Mouse (Mus musculus) T-cell, adult 66 days (primary cell): ENCODE data around the gene Apoo. TPM values are rescaled to one million over a fixed set of nuclear protein-coding genes. Genes with fewer than 3 reads are reported as not detected.

Experiments used
- total RNA-seq, 2 experiments: library from RNA; stranded (reverse); gene quantifications; 3 replicates in 1 of 2; 4 replicates in 1 of 2; pipeline ENCODE4 v1.2.4; 2023

Apoo gene
- total RNA-seq = 1 to 10 TPM; 6.6 to 8.6 TPM

DNA sequence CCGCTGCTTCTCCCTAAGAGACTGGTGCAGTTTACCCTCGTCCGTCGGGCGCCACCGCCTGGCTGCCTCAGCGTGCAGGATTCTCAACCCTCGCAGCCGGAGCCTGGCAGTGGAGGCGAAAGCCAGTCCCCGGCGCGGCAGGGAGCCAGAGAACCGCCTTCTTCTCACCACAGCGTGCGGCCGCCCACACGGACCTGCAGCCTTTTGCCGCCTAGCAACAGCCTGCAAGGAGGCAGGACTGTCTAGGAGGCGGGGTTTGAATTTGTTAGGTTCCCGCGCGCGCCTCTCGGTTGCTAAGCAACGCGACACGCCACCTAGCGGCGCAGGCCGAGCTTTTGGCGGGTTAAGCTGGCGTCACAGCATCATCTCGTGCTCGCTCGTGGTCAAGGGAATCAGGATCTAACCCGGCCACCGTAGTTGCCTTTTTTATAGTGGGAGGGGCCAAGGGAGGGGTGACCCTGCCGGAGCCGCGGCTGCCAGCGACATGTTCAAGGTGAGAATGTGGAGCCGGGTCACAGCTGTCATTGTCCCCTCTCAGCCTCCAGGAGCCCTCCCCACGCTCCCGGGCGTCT lies at the start of gene Apoo, which contains the start of gene Fam90a1b:
Gene Apoo (plus strand): TSS at position 448 of the 572 bp plus-strand sequence.
Gene Fam90a1b (minus strand): TSS at position 108 of the 572 bp plus-strand sequence.

Other genes starting within 250 kb of the Apoo start
- 10 to 100 TPM; 48.4 to 53.2 TPM for gene Zfx, start 243.4 kb upstream of the Apoo start, total RNA-seq
- 100 to 1,000 TPM; 109 to 135 TPM for gene Eif2s3x, start 154.3 kb upstream of the Apoo start, total RNA-seq
- 10 to 100 TPM; 14.3 to 16.3 TPM for gene Klhl15, start 132.5 kb upstream of the Apoo start, total RNA-seq
- not detected for gene Fam90a1b, start 340 bp upstream of the Apoo start, total RNA-seq
- gene Maged1, start 175.0 kb downstream of the Apoo start, total RNA-seq = 1 to 10 TPM; 4.3 to 4.7 TPM